Mouse (Mus musculus) cerebellum, adult 18-20 months (tissue): ENCODE results near the gene Gm20388.
A peak's percentile ranks its signal among the peaks of the same experiment; 100 is the strongest.

Experiments
- DNase-seq, 2 experiments: peaks; one replicate each; pipeline ENCODE4 v3.0.0; 2021

The Gm20388 gene

DNA sequence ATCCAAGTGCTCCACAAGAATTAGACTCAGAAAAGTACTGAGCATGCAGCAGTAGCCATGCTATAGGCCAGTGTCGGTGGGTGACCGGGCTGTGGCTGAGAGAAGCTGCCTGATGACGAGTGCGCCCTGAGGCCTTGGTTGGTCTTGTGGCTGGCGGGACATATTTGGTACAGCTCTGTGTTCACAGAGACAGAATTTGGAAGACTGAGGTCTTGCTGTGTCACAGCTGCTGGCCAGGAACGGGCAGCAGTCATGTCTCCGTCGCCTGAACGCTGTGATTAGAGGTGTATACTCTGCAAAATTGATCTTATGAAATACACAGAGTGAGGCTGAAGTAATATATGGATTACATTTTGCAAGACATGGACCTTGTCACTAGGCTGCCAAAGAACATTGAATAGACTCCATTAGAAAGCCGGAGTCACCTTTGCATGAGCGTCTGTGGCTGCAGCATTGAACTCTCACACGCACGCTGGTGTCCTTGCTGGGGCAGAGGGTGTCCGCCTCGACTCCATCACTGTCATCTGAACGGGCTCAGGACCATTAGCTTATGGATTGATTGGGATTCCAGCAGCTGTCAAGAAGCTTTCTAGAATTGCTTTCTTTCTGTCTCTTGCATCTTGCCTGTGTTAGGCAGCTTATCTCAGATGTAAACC lies 5.7 kb downstream of the Gm20388 start:
- DNase-seq, result no peak

DNA sequence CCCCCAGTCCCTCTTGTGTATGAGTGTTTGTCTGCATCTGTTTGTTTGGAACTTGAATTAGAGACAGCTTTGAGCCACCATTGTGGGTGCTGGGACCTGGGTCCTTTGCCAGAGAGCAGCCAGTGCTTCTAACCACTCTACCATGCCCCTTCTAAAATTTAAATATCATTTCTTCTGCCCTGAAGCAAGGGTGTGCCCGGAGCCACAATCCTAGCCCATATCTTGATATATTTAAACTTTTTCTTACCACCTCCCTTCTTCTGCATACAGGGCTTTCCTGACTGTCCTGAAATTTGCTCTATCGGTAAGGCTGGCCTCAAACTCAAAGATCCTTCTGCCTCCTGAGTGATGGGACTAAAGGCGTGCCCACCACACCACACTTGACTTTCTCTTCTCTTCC lies 6.8 kb downstream of the Gm20388 start:
- no peak for DNase-seq

GRCm38 (mm10) chr8:119918155-119918567 lies 7.5 kb downstream of the Gm20388 start:
- no peak for DNase-seq

DNA sequence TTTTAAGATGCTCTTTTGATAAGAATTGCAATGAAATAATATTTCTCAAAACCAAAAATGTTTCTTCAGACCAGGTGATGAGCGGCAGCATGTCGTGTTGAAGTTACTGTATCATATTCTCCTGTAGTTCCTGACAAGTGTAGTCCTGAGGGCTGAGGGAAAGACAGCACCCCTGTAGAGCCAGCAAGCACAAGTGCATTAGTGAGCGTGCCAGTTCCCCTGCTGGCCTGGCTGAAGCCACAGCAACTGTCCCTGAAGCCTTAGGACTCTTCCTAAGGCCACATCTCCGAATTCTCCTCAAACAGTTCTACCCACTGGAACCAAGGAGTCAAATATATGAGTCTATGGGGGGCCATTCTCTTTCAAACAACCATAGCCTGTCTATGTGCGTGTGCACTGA lies 12.6 kb downstream of the Gm20388 start:
- peak; percentile 40 to 45 for DNase-seq

- DNase-seq, result no peak
Measured at GRCm38 (mm10) chr8:119925428-119925827, 14.8 kb downstream of the Gm20388 start.

- DNase-seq, result no peak
Measured at GRCm38 (mm10) chr8:119926474-119926873, 15.8 kb downstream of the Gm20388 start.

DNA sequence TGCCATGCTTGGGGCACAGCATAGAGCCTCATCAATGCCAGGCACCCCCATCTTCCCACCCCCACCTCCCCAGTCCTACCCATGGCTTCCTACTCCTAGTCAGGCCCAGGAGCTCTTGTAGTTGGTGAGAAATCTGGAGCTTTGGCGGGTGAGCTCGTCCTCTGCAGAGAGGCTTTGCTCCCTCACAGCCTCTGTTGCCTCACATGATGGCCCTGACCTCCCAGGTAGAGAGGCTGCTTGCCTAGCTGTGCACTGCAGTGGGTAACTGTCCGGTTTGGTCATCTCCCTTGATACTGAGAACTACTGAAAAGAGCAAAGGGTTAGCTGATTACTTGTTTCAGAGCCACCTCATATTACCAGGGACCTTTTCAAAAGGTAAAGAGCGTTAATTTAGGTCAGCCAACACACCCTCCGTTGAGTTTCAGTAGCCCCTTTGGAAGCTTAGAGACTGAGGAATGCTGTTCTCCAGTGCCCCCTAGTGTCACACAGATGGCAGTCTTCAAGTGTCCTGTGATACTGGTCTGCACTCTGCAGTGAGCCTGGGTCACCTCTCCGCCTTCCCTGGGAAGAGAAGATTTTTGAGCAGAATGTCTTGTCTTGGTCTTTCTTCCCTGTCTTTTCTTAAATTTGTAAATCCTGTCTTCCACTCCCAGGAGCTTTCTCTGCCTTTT lies 16.9 kb downstream of the Gm20388 start:
- DNase-seq, result peak; percentile 68 to 73

DNA sequence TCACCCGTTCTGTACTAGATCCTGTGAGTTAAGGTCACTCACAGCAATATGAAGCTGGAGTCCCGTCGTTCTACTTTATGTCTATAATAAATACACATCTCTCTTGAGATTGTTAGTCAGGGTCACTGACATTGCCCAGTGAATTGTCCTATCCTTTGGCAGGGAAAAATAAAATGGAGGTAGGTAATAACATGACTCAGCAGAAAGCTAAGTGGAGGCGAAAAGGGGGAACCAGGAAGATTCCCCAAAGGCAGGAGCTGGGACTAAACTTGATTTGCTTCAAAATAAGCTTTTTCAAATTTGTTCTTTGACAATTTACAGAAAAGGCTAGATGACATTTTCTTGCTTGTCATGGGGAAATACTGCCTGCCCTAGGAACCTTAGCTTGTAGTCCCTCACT lies 20.7 kb downstream of the Gm20388 start:
- no peak for DNase-seq

DNA sequence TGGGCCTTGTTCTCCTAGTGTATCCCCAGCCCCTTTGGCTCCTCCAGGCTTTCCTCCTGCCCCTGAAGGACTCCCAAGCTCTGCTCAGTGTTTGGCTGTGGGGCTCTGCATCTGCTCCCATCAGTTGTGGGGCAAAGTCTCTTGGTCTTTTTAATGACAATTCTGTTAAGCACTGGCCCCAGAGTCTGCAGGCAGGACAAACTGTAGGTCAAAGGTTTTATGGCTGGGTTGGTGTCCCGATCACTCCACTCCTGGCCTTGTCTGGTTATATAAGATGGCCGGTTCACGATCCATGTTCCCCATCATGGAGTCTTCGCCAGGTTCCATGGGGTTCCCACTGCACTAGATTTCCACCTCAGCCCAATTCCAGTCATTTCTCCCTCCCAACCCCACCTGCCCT lies 23.0 kb downstream of the Gm20388 start:
- no peak for DNase-seq

- DNase-seq, result peak in 1 of 2 experiments; percentile 31
Measured at GRCm38 (mm10) chr8:119935541-119935940, 24.9 kb downstream of the Gm20388 start.

- no peak for DNase-seq
Measured at GRCm38 (mm10) chr8:119938481-119938880, 27.8 kb downstream of the Gm20388 start.

GRCm38 (mm10) chr8:119939336-119939735 lies 28.7 kb downstream of the Gm20388 start:
- no peak for DNase-seq

DNA sequence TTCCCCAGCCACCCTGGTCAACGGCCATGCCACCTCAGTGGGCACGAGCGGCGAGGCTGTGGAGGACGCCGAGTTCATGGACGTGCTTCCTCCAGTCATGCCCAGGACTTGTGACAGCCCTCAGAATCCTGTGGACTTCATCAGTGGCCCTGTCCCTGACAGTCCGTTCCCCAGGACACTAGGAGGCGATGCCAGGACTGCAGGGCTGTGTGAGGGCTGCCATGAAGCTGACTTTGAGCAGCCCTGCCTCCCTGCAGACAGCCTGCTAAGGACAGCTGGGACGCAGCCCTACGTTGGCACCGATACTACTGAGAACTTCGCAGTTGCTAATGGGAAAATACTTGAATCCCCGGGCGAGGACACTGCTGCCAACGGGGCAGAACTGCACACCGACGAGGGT lies 30.8 kb downstream of the Gm20388 start:
- DNase-seq, result peak; percentile 68 to 76

- peak; percentile 44 to 45 for DNase-seq
Measured at GRCm38 (mm10) chr8:119943616-119944015, 33.0 kb downstream of the Gm20388 start.

- DNase-seq, result peak; percentile 82 to 88
Measured at GRCm38 (mm10) chr8:119944096-119944811, 33.6 kb downstream of the Gm20388 start.

DNA sequence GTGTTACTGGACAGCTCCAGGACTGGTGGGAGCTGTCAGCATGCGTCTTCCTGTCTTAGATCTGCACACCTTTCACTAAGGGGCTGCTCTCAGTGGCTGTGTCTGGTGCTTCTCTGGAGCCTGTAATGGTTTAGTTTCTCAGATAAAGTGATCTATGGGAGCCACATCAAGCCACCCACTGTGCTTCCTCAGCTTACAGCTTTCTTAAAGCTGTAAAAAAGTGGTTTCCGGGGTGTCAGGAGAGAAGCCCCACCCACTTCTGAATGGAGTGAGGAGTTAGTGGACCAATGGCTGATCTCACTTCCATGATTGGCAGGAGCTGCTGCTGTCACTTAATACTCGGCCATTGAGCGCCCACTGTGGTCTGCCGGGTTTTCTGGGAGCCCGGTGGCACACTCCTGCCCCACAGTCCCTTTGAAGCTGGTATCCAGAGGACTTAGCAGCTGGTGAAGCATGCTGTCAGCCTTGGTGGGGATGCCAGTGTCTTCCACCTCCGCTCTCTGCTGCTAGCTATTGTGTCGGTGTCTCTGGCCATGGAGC lies 35.8 kb downstream of the Gm20388 start:
- DNase-seq, result no peak

GRCm38 (mm10) chr8:119947653-119948052 lies 37.0 kb downstream of the Gm20388 start:
- DNase-seq, result no peak

GRCm38 (mm10) chr8:119948340-119948739 lies 37.7 kb downstream of the Gm20388 start:
- no peak for DNase-seq

- no peak for DNase-seq
Measured at GRCm38 (mm10) chr8:119952282-119952681, 41.6 kb downstream of the Gm20388 start.

DNA sequence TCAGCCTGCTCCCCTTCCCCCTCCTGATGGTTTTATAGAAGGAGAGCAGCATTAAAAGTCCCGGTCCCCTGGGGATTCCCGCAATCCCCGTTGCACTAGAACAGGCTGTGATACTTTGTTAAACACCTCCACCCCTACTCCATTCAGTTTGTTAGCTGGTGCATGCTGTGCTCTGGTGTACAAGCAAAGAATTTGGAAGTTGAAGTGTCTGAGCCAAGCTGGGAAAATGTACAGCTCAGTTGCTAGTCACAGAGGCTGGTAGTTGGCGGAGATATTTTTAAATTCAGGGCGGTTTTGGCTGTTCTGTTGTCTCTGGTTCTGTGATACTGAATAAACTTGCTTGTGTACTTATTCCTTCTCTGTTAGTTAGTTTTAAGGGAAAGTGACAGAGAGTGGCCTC lies 42.1 kb downstream of the Gm20388 start:
- no peak for DNase-seq

DNA sequence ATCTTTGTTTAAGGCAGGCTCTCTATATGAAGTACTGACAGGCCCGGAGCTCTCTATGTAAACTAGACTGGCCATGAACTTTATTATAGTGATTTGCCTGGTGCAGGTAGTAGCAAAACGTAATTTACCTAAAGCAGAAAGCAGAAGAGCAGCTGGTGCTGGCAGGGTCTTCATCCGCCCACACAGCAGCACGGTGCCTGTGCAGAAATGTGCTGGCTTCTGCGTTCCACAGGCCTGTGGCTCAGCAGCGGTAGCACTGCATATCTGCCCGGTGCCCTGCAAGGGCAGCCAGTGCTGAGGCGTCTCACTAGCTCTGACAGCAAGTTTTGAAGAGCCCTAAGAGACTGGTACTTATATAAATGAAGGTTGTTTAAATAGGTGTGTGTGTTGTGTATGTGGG lies 44.7 kb downstream of the Gm20388 start:
- DNase-seq, result no peak

DNA sequence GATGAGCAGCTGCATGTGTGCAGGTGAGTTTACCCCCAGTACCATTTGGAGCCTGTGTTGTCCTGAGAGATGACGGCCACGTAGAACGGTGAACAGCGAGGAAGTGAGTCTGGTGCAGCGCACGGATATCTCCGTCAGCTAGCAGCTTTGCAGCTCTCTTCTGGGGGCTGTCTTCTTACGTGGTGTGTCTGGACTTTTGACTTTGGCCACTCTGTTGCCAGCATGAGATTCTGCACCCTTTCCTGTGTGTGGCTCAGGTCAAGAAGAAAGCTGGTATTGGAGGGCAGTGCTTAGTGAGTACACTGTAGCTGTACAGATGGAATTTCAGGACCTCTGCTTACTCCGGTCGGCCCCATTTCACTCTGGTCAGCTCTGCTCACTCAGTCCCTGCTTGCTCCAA lies 47.4 kb downstream of the Gm20388 start:
- no peak for DNase-seq

GRCm38 (mm10) chr8:119960531-119961104 lies 50.0 kb downstream of the Gm20388 start:
- DNase-seq, result peak; percentile 76 to 77
